Mouse (Mus musculus): ENCODE measurements at regions not wholly inside any gene's neighbourhood (a gene's known extent, or its start where the extent isn't known, plus 50 kb on each side); places are given as distances from the start of the nearest gene placed in this dataset.

DNA sequence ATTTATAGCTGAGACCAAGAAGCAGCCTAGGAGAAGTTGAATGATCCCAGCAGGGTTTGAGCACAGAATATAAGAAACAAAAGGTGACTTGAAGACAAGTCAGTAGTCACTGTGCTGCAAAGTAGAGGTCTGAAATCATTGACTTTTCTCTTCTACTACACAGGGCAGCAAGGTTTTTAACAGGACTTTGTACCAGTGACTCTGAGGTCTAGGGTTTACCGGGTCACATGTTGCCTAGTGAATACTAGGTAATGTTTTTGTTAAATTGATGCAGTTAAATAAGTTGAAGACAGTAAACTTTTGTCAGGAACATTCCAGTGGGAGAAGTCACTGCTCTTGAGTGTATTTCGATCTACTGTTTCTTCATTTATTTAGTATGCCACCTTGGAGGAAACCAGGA lies 433.4 kb downstream of the 1700129C05Rik start:
- ATAC-seq (ENCODE audit: low FRiP score, low TSS enrichment) = no peak
- Histone ChIP-seq H3K9ac (ENCODE audit: low read depth, low read length) (no peak overlapping the region), H3K36me3 (ENCODE audit: control insufficient read depth, insufficient read depth, low read length) (no peaks in the 10 kb centered on the region), H3K4me2 (replicated peaks; ENCODE audit: low read depth, low read length) (no peak overlapping the region), H3K27ac (ENCODE audit: low read depth, low read length) (no peak overlapping the region), H3K27me3 (ENCODE audit: control insufficient read depth, insufficient read depth, low read length) (no peaks in the 10 kb centered on the region), H3K4me1 (ENCODE audit: control insufficient read depth, insufficient read depth, low read length) (no peaks in the 10 kb centered on the region), H3K9me3 (ENCODE audit: control insufficient read depth, low read length) (no peaks in the 10 kb centered on the region), H3K4me3 (ENCODE audit: low read length) (no peak overlapping the region)
- 87% methylated on average over 2 of the region's 2 CpGs for WGBS

DNA sequence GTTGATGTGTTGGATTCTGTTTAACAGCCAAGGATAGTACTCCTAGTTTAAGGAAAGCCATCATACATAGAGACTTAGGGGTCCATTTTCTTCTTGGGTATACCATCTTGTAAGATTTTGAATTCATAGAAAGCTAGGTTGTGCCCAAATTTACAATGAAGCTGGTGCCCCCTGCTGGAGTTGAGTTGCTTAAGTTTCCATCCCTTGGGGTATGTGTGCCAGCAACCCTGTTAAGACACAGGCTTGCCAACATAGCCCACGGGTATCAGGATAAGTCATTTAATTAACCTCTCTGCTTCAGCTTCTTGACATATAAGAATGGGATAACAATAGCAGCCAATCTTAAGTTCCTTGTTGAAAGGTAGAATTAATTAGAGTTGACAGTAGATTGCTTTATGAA lies 440.9 kb downstream of the 1700129C05Rik start:
- Histone ChIP-seq H3K27me3 (ENCODE audit: control insufficient read depth, insufficient read depth, low read length) (no peaks in the 10 kb centered on the region), H3K9me3 (ENCODE audit: control insufficient read depth, low read length) (no peaks in the 10 kb centered on the region; the same call in 1 of the 2 replicates), H3K36me3 (ENCODE audit: control insufficient read depth, insufficient read depth, low read length) (no peaks in the 10 kb centered on the region), H3K4me2 (replicated peaks; ENCODE audit: low read depth, low read length) (no peak overlapping the region), H3K27ac (ENCODE audit: low read depth, low read length) (no peak overlapping the region), H3K9ac (ENCODE audit: low read depth, low read length) (no peak overlapping the region), H3K4me3 (ENCODE audit: low read length) (no peak overlapping the region), H3K4me1 (ENCODE audit: control insufficient read depth, insufficient read depth, low read length) (no peaks in the 10 kb centered on the region)
- no peak for ATAC-seq (ENCODE audit: low FRiP score, low TSS enrichment)
- WGBS = 45% methylated on average over 1 of the region's 1 CpGs

DNA sequence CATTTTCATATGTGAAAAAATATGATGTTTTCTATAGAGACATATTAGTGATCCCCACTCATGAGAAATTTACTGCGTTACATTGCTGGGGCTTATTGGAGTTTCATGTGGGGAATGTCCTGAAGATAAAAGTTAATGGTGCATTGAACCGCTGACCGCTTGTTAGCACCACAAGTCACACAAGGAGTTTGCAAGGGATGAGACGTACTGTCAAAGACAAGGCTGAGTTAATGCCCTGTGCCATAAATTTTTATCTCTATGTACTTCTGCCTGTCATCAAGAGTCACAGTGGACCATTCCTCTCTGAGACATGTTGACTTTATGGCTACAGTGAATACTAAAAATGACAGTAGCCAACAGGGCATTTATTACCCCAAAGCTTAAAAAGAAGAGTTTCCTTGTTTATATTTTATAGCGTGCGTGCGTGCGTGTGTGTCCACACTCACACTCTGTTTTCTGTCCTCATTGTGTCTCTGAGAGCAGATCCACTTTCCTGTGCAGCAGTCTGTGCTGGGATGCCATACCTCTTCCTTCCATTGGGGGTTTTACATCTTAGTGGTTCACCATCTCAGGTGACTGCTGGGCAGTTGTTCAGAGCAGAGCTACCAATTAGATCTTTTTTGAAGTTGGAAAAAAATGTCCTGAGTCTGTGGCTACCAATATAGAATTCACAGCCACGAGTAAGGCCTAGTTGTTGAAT lies 451.4 kb downstream of the 1700129C05Rik start:
- peak; percentile 89 for ATAC-seq (ENCODE audit: low FRiP score, low TSS enrichment)
- 30% methylated on average over 9 of the region's 9 CpGs for WGBS
- no peak overlapping the region for H3K9ac ChIP-seq (ENCODE audit: low read depth, low read length)
- no peak overlapping the region for H3K4me3 ChIP-seq (ENCODE audit: low read length)
- H3K27ac ChIP-seq (ENCODE audit: low read depth, low read length) = no peak overlapping the region
- no peaks in the 10 kb centered on the region for H3K36me3 ChIP-seq (ENCODE audit: control insufficient read depth, insufficient read depth, low read length)
- no peaks in the 10 kb centered on the region for H3K4me1 ChIP-seq (ENCODE audit: control insufficient read depth, insufficient read depth, low read length)
- H3K4me2 ChIP-seq (replicated peaks; ENCODE audit: low read depth, low read length) = no peak overlapping the region
- H3K27me3 ChIP-seq (ENCODE audit: control insufficient read depth, insufficient read depth, low read length) = 0 out of 2 replicates have a peak, but pooled peaks cover 3% of the 10 kb centered on the region
- no peaks in the 10 kb centered on the region for H3K9me3 ChIP-seq (ENCODE audit: control insufficient read depth, low read length)

DNA sequence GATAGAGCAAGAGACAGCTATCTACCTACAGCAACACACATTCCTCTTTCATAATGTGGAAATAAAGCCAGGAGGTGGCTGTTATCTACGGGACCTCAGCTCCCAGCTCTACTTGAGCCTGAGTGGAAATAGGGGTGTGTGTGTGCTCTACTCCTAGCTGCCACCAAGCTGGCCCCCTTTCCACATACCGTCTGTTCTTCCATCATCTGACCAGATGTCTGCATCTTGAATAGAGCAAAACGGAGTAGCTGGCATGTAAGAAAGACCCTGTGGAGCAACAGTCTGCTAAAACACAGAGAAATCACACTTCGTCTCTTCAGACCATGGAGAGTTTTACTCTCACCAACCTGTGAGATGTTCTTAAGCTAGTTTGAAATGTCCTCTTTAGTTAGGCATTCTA lies 454.9 kb downstream of the 1700129C05Rik start:
- no peak for ATAC-seq (ENCODE audit: low FRiP score, low TSS enrichment)
- Histone ChIP-seq H3K27me3 (ENCODE audit: control insufficient read depth, insufficient read depth, low read length) (0 out of 2 replicates have a peak, but pooled peaks cover 3% of the 10 kb centered on the region), H3K36me3 (ENCODE audit: control insufficient read depth, insufficient read depth, low read length) (no peaks in the 10 kb centered on the region), H3K9ac (ENCODE audit: low read depth, low read length) (no peak overlapping the region), H3K9me3 (ENCODE audit: control insufficient read depth, low read length) (no peaks in the 10 kb centered on the region), H3K27ac (ENCODE audit: low read depth, low read length) (no peak overlapping the region), H3K4me1 (ENCODE audit: control insufficient read depth, insufficient read depth, low read length) (no peaks in the 10 kb centered on the region), H3K4me2 (replicated peaks; ENCODE audit: low read depth, low read length) (no peak overlapping the region), H3K4me3 (ENCODE audit: low read length) (no peak overlapping the region)
- WGBS = 83% methylated on average over 4 of the region's 4 CpGs

DNA sequence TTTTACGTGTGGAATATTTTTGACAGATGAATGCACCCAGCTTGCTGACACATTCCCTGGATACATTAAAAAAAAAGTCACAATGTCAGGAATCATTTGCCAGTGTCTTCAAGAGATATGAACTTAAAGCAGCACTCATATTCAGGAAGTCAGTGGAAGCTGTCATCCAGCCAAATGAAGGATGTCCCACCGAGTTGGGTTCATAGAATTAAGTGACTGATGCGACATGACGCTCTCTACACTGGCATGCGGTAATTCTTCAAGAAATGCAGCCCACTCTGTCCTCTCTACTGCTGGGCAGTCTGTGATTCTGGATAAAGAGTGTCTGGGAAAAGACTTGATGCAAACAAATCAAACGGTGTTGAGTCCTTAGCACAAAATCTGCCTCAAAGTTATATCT lies 463.9 kb downstream of the 1700129C05Rik start:
- WGBS = 83% methylated on average over 6 of the region's 6 CpGs
- ATAC-seq (ENCODE audit: low FRiP score, low TSS enrichment) = no peak
- Histone ChIP-seq H3K9ac (ENCODE audit: low read depth, low read length) (no peak overlapping the region), H3K27me3 (ENCODE audit: control insufficient read depth, insufficient read depth, low read length) (no peaks in the 10 kb centered on the region), H3K9me3 (ENCODE audit: control insufficient read depth, low read length) (no peaks in the 10 kb centered on the region), H3K36me3 (ENCODE audit: control insufficient read depth, insufficient read depth, low read length) (no peaks in the 10 kb centered on the region), H3K4me3 (ENCODE audit: low read length) (no peak overlapping the region), H3K4me2 (replicated peaks; ENCODE audit: low read depth, low read length) (no peak overlapping the region), H3K27ac (ENCODE audit: low read depth, low read length) (no peak overlapping the region), H3K4me1 (ENCODE audit: control insufficient read depth, insufficient read depth, low read length) (no peaks in the 10 kb centered on the region)

DNA sequence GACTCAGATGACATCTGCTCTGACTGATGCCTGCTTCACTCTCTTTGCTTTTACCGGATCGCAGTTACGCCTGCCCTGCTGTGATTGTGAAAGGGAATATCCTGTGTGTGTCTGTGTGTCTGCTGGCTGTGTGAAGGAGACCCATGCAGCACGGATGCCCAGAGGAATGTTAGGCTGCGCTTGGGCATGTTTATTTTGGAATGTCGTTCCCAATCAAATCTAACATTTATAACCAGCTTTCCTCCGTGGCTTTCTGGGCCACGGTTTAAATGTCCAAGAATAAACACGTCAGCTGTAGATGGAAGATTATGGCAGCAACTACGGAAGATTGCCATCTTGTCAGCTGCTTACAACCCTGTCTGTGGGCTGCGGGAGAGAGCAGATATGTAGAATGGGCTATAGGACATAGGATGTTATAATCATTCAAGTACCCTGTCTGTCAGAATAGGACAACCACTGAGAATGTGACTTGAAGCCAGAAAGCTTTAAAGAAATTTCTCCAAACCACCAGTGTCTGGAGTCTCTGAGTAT lies 464.5 kb downstream of the 1700129C05Rik start:
- WGBS = 42% methylated on average over 11 of the region's 11 CpGs
- Histone ChIP-seq H3K9me3 (ENCODE audit: control insufficient read depth, low read length) (no peaks in the 10 kb centered on the region), H3K27ac (ENCODE audit: low read depth, low read length) (no peak overlapping the region), H3K27me3 (ENCODE audit: control insufficient read depth, insufficient read depth, low read length) (no peaks in the 10 kb centered on the region), H3K4me3 (ENCODE audit: low read length) (no peak overlapping the region), H3K36me3 (ENCODE audit: control insufficient read depth, insufficient read depth, low read length) (no peaks in the 10 kb centered on the region), H3K4me1 (ENCODE audit: control insufficient read depth, insufficient read depth, low read length) (no peaks in the 10 kb centered on the region), H3K4me2 (replicated peaks; ENCODE audit: low read depth, low read length) (no peak overlapping the region), H3K9ac (ENCODE audit: low read depth, low read length) (no peak overlapping the region)
- no peak for ATAC-seq (ENCODE audit: low FRiP score, low TSS enrichment)

- Histone ChIP-seq H3K4me3 (ENCODE audit: low read length) (no peak overlapping the region), H3K27me3 (ENCODE audit: control insufficient read depth, insufficient read depth, low read length) (no peaks in the 10 kb centered on the region), H3K36me3 (ENCODE audit: control insufficient read depth, insufficient read depth, low read length) (no peaks in the 10 kb centered on the region), H3K4me1 (ENCODE audit: control insufficient read depth, insufficient read depth, low read length) (no peaks in the 10 kb centered on the region), H3K4me2 (replicated peaks; ENCODE audit: low read depth, low read length) (no peak overlapping the region), H3K9me3 (ENCODE audit: control insufficient read depth, low read length) (no peaks in the 10 kb centered on the region), H3K27ac (ENCODE audit: low read depth, low read length) (no peak overlapping the region), H3K9ac (ENCODE audit: low read depth, low read length) (no peak overlapping the region)
- no peak for ATAC-seq (ENCODE audit: low FRiP score, low TSS enrichment)
- WGBS = 91% methylated on average over 3 of the region's 3 CpGs
These were observed 467.5 kb downstream of the 1700129C05Rik start for GRCm38 (mm10) chr14:58675146-58675545.

DNA sequence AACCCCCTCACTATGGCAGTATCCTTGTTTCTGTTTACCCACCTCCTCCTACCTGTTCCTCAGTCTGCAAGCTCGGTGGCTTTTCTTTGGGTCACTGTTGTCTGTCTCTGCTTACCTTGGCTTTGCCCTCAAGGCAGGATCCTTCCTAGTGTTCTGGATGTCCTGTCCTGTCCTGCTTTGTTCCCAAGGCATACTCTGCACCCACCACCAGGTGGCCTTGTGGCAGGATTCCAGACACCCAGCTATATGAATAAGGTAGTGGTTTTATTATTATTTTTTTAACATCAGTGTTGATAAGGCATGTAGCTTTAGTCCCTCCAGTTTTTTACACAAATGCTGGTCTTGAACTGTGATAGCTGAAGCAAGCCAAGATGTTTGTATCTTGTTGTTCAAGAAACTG lies 478.7 kb downstream of the 1700129C05Rik start:
- no peak overlapping the region for H3K27ac ChIP-seq (ENCODE audit: low read depth, low read length)
- no peaks in the 10 kb centered on the region for H3K9me3 ChIP-seq (ENCODE audit: control insufficient read depth, low read length)
- WGBS = 10% methylated on average over 1 of the region's 1 CpGs
- no peak overlapping the region for H3K4me2 ChIP-seq (replicated peaks; ENCODE audit: low read depth, low read length)
- H3K9ac ChIP-seq (ENCODE audit: low read depth, low read length) = no peak overlapping the region
- no peak overlapping the region for H3K4me3 ChIP-seq (ENCODE audit: low read length)
- 0 out of 2 replicates have a peak, but pooled peaks cover 4% of the 10 kb centered on the region for H3K4me1 ChIP-seq (ENCODE audit: control insufficient read depth, insufficient read depth, low read length)
- H3K36me3 ChIP-seq (ENCODE audit: control insufficient read depth, insufficient read depth, low read length) = no peaks in the 10 kb centered on the region
- ATAC-seq (ENCODE audit: low FRiP score, low TSS enrichment) = no peak
- no peaks in the 10 kb centered on the region for H3K27me3 ChIP-seq (ENCODE audit: control insufficient read depth, insufficient read depth, low read length)

DNA sequence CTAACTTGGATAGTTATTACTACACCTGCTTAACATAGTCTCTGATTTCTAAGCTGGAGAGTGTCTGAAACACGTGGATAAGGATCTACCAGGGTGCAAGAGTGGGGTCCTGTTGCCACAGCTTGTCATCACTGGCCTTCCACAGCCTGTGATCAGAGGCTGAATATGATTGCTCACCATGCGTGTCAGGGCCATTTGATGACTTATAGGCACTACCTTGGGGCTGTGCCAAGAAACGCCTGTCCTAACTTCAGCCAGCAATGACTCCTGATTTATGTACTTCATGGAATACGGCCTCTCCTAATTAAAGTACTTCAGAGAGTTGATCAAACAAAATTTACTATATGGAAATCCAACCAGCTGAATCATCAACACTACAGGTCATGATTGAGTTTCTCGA lies 480.1 kb downstream of the 1700129C05Rik start:
- Histone ChIP-seq H3K27me3 (ENCODE audit: control insufficient read depth, insufficient read depth, low read length) (no peaks in the 10 kb centered on the region), H3K27ac (ENCODE audit: low read depth, low read length) (no peak overlapping the region), H3K4me3 (ENCODE audit: low read length) (no peak overlapping the region), H3K9me3 (ENCODE audit: control insufficient read depth, low read length) (no peaks in the 10 kb centered on the region), H3K4me1 (ENCODE audit: control insufficient read depth, insufficient read depth, low read length) (0 out of 2 replicates have a peak, but pooled peaks cover 4% of the 10 kb centered on the region), H3K9ac (ENCODE audit: low read depth, low read length) (no peak overlapping the region), H3K36me3 (ENCODE audit: control insufficient read depth, insufficient read depth, low read length) (no peaks in the 10 kb centered on the region), H3K4me2 (replicated peaks; ENCODE audit: low read depth, low read length) (no peak overlapping the region)
- WGBS = 32% methylated on average over 5 of the region's 5 CpGs
- ATAC-seq (ENCODE audit: low FRiP score, low TSS enrichment) = no peak
